Mouse (Mus musculus) thymus, adult 2 months (tissue): Measurements from ENCODE around the gene Serpinb1b. TPM values are rescaled to one million over a fixed set of nuclear protein-coding genes. Genes with fewer than 3 reads are reported as not detected.
A peak's percentile ranks its signal among the peaks of the same experiment; 100 is the strongest.
"Not testable (repeated sequence)": the region's sequence is repeated elsewhere in the genome, so short reads cannot be mapped to it uniquely, and the experiment has no call there.

Experiments
- DNase-seq: peaks from one replicate; pipeline ENCODE4 v3.0.0; 2021
- H3K27ac ChIP-seq: fragments of 200-500 bp; 2 replicates; pipeline ENCODE4 v1.5.1; 2012; ENCODE audit warnings: low read length, control low read depth; ENCODE audit not compliant: control insufficient read depth, insufficient read depth
- H3K27me3 ChIP-seq: fragments of 200-500 bp; 2 replicates; pipeline ENCODE4 v1.6.1; 2012; ENCODE audit warnings: mild to moderate bottlenecking, low read length, moderate library complexity, mixed read lengths; ENCODE audit not compliant: control insufficient read depth, insufficient read depth
- H3K36me3 ChIP-seq: fragments of 200-500 bp; 2 replicates; pipeline ENCODE4 v1.6.1; 2012; ENCODE audit warnings: mild to moderate bottlenecking, low read length, moderate library complexity; ENCODE audit not compliant: control insufficient read depth, insufficient read depth
- H3K4me1 ChIP-seq: fragments of 200-500 bp; replicated peaks from 2 replicates; pipeline ENCODE4 v1.6.1; 2012; ENCODE audit warnings: low read length; ENCODE audit not compliant: control insufficient read depth, insufficient read depth
- H3K4me3 ChIP-seq: fragments of 200-500 bp; 2 replicates; pipeline ENCODE4 v1.5.1; 2012; ENCODE audit warnings: mild to moderate bottlenecking, low read length, control low read depth, moderate library complexity; ENCODE audit not compliant: control insufficient read depth, insufficient read depth
- CTCF ChIP-seq: fragments of 200-500 bp; IDR thresholded peaks from 2 replicates; pipeline ENCODE4 v1.5.1; 2012; ENCODE audit warnings: mild to moderate bottlenecking, control low read depth, low read length, moderate library complexity, borderline replicate concordance; ENCODE audit not compliant: control insufficient read depth, poor library complexity, insufficient read depth; ENCODE audit errors: extremely low read depth
- POLR2A ChIP-seq: fragments of 200-500 bp; IDR thresholded peaks from 2 replicates; pipeline ENCODE4 v1.6.1; 2012; ENCODE audit warnings: mild to moderate bottlenecking, low read length, control low read depth, moderate library complexity; ENCODE audit not compliant: control insufficient read depth, poor library complexity, insufficient read depth; ENCODE audit errors: extremely low read depth
- WGBS: fragments of 180-500 bp; shearing (Covaris S2); methylation state at CpG from one replicate; pipeline ENCODE4 v1.1.7; 2018; 5-methylcytosine and 5-hydroxymethylcytosine counted together
- polyA plus RNA-seq: library from polyadenylated mRNA; depleted of rRNA; stranded (reverse); fragments of >200 nt; gene quantifications from 2 replicates; pipeline ENCODE4 v1.2.3, GENCODE M21; 2012; rRNA removed

Gene Serpinb1b
- 0.09 and 0.22 TPM in 2 replicates for polyA plus RNA-seq

GRCm38 (mm10) chr13:33078056-33078705 lies at the start of gene Serpinb1b:
TSS of gene Serpinb1b (plus strand) at chr13:33078575.
- no peak for DNase-seq
- H3K4me1 ChIP-seq: no peaks in the 10 kb centered on the region
- H3K36me3 ChIP-seq: no peaks in the 10 kb centered on the region
- 89% methylated on average over 3 of the region's 3 CpGs for whole genome bisulfite sequencing
- no peaks in the 10 kb centered on the region for H3K27me3 ChIP-seq
- no peak for TF ChIP-seq CTCF
- no peak for TF ChIP-seq POLR2A
- no peak within 1 kb of the TSS for H3K27ac ChIP-seq
- no peak within 1 kb of the TSS for H3K4me3 ChIP-seq

DNA sequence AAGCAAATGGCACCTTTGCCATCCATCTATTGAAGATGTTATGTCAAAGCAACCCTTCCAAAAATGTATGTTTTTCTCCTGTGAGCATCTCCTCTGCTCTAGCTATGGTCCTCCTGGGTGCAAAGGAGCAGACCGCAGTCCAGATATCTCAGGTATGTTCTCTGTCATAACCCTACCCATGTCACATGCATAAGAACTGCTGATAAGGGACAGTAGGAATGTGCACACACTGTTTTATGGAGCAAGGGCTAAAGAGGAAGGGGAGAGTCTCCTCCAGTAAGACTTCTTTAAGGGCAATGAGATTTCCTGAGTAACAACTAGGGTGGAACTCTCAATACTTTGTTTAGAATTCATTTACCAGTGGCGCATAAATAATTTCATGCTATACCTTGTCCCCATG lies 48.9 kb upstream of the Serpinb1b start:
- not testable (repeated sequence) for H3K4me3 ChIP-seq, H3K27ac ChIP-seq, DNase-seq, H3K36me3 ChIP-seq, H3K27me3 ChIP-seq, H3K4me1 ChIP-seq
- 98% methylated on average over 2 of the region's 2 CpGs for WGBS

DNA sequence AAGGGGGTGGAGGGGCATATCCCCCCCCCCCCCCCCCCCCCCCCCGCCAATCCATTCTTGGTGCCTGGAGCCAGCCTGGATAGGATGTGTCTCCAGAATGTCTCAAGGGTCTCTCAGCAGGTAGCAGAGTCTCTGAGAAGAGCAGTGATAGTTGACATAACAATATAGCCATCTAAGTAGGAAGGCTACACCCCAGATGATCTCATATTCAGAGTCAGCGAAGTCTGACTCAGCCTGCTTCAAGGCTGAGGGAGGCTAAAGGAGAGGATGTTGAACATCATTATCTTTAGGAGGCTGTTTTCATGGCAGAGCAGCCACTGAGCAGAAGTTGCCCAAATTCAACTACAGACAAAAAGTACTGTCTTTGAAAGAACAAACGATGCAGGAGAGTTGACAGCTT lies 48.1 kb upstream of the Serpinb1b start:
- Histone ChIP-seq H3K4me1 (no peaks in the 10 kb centered on the region), H3K4me3 (no peak overlapping the region), H3K27ac (no peak overlapping the region), H3K36me3 (no peaks in the 10 kb centered on the region), H3K27me3 (no peaks in the 10 kb centered on the region)
- no peak for DNase-seq
- 89% methylated on average over 2 of the region's 3 CpGs for WGBS
- TF ChIP-seq CTCF: no peak
- no peak for TF ChIP-seq POLR2A

GRCm38 (mm10) chr13:33035506-33035905 lies 42.9 kb upstream of the Serpinb1b start:
- 90% methylated on average over 1 of the region's 1 CpGs for WGBS
- no peaks in the 10 kb centered on the region for H3K36me3 ChIP-seq
- TF ChIP-seq POLR2A (no peak), CTCF (no peak)

GRCm38 (mm10) chr13:33043542-33043941 lies 34.8 kb upstream of the Serpinb1b start:
- WGBS: 98% methylated on average over 3 of the region's 3 CpGs
- no peaks in the 10 kb centered on the region for H3K36me3 ChIP-seq
- DNase-seq: no peak
- no peak for TF ChIP-seq CTCF
- no peak for TF ChIP-seq POLR2A
- peaks cover 4% of the 10 kb centered on the region; the same call in 1 of the 2 replicates for H3K4me1 ChIP-seq
- H3K4me3 ChIP-seq: no peak overlapping the region
- H3K27ac ChIP-seq: no peak overlapping the region
- H3K27me3 ChIP-seq: no peaks in the 10 kb centered on the region

More at GRCm38 (mm10) chr13:33035506-33035905, 42.9 kb upstream of the Serpinb1b start:
- Histone ChIP-seq H3K27me3 (no peaks in the 10 kb centered on the region), H3K4me3 (no peak overlapping the region), H3K4me1 (no peaks in the 10 kb centered on the region), H3K27ac (no peak overlapping the region)
- DNase-seq: no peak

DNA sequence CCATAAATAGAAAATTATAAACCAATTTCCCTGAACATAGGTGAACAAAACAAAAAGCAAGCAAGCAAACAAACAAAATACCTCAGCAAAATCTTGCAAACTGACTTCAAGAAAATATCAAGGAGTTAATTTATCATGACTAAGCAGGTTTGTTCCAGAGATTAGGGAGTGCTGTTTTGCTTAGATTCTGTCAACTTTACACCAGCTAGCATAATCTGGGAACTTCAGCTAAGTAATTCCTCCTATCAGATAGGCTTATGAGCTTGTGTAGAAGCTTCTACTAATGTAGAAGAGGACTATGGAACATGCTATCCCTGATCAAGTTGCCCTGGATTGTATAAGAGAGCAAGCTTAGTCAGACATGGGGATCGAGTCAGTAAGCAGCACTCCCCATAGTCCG lies 31.1 kb upstream of the Serpinb1b start:
- Histone ChIP-seq H3K27me3 (no peaks in the 10 kb centered on the region), H3K4me1 (peaks cover 4% of the 10 kb centered on the region; the same call in 1 of the 2 replicates), H3K27ac (no peak overlapping the region), H3K36me3 (no peaks in the 10 kb centered on the region), H3K4me3 (no peak overlapping the region)
- 89% methylated on average over 2 of the region's 2 CpGs for WGBS
- no peak for TF ChIP-seq POLR2A
- TF ChIP-seq CTCF: no peak
- no peak for DNase-seq

- peak; percentile 2 for DNase-seq
- 31% methylated on average over 4 of the region's 4 CpGs for WGBS
- Histone ChIP-seq H3K36me3 (no peaks in the 10 kb centered on the region), H3K4me1 (peaks cover 4% of the 10 kb centered on the region; the same call in 1 of the 2 replicates), H3K4me3 (no peak overlapping the region), H3K27ac (no peak overlapping the region), H3K27me3 (no peaks in the 10 kb centered on the region)
- TF ChIP-seq CTCF (no peak), POLR2A (no peak)
Measured at GRCm38 (mm10) chr13:33048187-33048586, 30.2 kb upstream of the Serpinb1b start.
